Mouse (Mus musculus) embryonic fibroblast, embryonic 13.5 days (primary cell): ENCODE data around the gene Fgf11.

Source experiments
- CTCF ChIP-seq: IDR thresholded peaks from 2 replicates; pipeline ENCODE4 v1.5.1; 2011; ENCODE audit warnings: mild to moderate bottlenecking, control low read depth, low read length, moderate library complexity, borderline replicate concordance; ENCODE audit not compliant: insufficient read depth
- POLR2A ChIP-seq: IDR thresholded peaks from 2 replicates; pipeline ENCODE4 v1.6.1; 2011; ENCODE audit warnings: low read depth, mild to moderate bottlenecking, control low read depth, low read length, moderate library complexity

DNA sequence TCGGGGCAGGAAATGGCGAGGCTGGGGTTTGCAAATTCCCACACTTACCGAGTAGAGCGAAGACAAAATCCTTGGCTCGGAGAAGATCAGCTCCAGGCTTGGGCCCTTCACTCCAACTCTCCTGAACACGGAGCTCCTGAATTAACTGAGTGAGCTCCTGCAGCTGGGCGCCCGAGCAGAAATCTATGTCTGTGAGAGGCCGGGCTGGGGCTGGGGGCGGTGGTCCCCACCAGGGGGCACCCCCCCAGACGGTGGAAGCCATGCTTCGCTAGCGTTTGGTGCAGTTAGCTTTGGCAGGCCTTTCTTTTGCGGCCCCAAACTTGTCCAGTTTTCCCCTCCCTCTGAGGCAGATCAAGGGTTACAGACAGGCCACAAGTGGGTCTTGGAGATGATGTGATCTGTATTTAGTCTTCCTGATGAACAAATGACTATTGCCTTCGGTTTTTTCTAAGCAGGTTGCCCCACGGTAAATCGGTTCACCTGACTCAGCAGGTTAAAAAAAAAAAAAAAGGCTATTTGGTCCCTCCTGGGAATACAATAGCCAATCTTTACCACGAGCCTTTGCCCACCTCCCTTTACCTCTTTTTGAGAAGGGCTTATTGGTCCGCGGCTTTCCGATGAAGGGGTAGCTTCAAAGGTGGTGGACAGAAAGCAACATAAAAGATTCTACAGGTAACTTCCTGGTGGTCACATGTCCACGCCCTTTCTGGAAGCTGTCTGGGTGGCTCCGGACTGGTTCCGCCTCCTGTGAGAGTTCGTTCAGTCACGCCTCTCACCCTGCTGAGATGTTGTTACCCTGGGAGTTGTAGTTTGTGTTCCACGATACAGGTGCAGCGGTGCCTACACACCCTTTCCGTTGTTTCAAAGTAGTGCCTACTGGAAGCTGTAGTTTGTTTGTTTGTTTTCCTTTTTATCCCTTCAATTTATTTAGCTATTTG is 3.6 kb upstream of the Fgf11 start, which contains the start of gene Tmem102:
- TF ChIP-seq CTCF (no peak), POLR2A (no peak)
